Mouse (Mus musculus) adipocyte (in vitro differentiated cells): ENCODE data around the gene C2cd5.
"Not testable (repeated sequence)": the region's sequence is repeated elsewhere in the genome, so short reads cannot be mapped to it uniquely, and the experiment has no call there.

Source experiments
- DNase-seq: peaks from one replicate; pipeline ENCODE4 v3.0.0-alpha.2; 2016; ENCODE audit warnings: low spot score

The C2cd5 gene

DNA sequence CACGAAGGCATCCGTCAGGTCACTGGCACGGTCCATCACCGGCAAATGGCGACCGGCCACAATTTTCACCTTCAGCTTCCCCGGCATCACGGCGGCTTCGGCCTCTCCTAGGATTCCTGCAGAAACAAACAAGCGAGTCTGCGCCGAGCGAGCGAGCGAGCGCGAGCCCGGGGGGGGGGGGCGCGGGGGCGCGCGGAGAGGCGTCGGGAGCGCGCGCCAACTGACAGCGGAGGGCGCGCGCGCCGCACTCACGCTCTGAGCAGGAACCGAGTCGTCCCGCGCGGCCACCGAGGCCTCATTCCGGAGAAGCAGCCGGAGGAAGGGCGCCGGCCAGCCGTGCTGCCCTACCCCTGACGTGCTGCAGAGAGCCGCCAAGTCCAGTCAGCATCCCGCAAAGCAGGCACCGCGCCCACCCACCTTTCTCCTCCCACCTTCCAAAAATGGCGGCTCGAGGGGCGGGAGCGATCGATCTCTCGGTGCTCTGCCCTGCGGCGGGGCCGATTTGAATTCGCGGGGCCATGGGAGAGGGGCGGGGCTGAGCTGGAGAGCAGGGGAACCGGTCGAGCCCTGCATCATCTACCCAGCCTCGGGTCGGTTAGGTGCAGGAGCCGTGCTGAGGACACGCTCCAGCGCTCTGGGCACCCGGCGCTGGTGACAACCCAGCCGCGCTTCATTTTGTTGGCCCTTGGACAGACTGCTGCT lies at the start of gene C2cd5:
Gene C2cd5, minus strand, starts transcription at position 461 of the 702 bp plus-strand sequence.
- DNase-seq: peak; percentile 97

GRCm38 (mm10) chr6:143148868-143149267 lies 48.9 kb upstream of the C2cd5 start:
- no peak for DNase-seq

DNA sequence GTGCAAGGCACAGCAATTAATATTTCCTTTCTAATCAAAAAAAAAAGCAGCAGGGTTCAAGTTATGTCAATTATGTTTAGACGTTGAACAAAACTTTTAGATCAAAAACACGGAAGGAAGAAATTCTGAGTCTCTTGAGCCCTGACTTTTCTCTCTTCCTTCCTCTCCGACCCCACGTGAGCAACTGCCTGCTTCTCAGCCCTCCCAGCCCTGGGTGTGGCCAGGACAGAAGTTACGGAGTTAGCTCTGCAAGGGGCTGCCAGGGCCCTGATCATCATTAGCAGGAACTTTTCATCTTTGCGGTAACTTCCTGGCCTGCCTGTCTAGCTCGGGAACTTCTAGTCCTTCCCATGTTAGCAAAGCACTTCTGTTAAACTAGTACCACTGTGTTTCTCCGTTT lies 46.8 kb upstream of the C2cd5 start:
- DNase-seq: no peak

GRCm38 (mm10) chr6:143145051-143145450 lies 45.1 kb upstream of the C2cd5 start:
- no peak for DNase-seq

- no peak for DNase-seq
These were observed 44.6 kb upstream of the C2cd5 start for GRCm38 (mm10) chr6:143144556-143144955.

DNA sequence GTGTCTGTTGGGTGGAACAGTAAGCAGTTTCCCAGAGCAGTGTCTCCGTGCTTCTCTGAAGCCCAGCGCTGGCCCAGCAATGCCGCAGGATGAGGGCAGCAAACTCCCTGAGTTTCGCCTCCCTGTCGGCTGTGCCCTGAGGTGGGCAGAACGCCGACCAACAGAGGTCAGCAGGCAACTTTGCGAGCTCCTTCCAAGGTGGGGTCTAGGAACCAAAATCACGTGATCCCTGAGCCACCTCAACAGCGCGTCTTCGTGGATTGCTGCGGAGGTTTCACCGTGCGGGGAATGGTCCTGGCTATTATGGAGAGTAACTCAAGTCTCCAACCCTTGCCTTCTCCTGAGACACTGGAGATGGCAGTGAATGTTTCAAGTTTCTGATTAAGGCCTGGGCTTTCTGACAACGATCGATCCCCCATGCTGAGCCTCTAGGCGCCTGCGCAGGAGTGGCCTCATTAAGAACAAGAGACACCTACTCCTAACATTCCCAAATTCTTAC lies 43.9 kb upstream of the C2cd5 start:
- no peak for DNase-seq

DNA sequence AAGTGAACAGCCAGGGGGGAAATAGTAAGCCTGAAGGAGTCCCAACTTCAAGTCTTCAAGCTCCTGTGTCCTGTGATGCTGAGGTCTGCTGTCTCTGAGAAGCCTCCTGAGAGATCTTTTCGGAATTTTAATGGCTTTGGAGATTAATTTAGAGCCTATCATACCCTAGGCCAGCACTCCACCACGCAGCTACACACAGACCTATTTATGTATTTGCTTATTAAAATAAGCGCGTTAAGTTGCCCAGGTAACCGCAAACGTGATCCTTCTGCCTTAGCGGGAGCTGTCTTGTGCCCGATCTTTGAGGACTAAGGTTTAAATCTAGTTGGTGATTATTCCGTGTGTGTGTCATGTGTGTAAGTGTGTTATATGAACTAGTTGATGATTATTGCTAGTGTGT lies 43.4 kb upstream of the C2cd5 start:
- no peak for DNase-seq

DNA sequence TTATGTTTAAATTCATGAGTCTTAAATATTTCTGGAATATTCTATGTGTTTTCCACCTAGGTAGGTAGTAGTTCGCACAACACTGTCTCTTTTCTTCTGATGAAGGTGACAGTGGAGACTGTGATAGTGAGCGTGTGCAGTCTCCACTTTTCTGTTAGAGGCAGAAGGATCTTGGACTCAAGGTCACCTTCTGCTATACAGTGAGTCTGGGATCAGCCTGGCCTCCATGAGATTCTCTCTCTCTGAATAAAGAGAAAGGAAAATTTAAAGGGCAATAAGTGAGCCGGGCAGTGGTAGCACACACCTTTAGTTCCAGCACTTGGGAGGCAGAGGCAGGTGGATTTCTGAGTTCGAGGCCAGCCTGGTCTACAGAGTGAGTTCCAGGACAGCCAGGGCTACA lies 42.9 kb upstream of the C2cd5 start:
- no peak for DNase-seq

- not testable (repeated sequence) for DNase-seq
These were observed 42.0 kb upstream of the C2cd5 start for GRCm38 (mm10) chr6:143141624-143142592.

DNA sequence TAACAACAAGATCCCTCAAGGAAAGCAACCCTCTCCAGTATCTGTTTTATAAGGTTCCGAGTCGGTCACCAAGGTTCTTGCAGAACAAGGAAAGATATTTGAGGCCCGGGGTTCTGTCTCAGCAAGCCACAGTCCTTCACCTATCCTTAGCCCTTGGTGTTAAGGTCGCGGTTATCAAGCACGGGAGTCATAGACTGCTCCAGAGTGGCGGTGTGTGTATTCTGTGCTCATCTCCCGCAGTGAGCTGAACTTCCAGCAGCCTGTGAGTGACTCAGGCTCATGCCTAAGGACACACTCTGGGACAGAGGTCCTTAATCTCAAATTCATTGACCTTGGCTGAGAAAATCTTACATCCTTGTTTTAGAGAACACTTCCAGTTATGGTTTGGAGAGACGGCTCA lies 40.9 kb upstream of the C2cd5 start:
- DNase-seq: no peak

DNA sequence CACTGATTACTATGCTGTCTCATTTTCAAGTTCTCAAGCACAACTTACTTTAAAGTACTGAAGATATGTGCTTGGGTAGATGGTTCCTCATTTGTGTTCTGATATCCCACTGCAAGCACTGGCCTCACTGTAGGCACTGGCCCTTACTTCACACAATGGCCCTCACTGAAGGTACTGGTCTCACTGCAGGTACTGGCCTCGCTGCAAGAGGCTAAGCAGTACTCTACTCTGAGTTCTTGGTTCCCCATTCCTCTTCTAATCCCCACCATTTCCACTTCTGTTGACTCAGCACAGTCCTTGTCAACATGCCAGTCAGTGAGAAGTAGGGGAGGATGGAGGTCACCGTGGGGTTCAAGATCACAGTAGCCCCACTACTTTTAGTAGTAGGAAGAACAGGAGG lies 39.5 kb upstream of the C2cd5 start:
- no peak for DNase-seq

- DNase-seq: no peak
These were observed 37.4 kb upstream of the C2cd5 start for GRCm38 (mm10) chr6:143137341-143137740.

GRCm38 (mm10) chr6:143136688-143137087 lies 36.7 kb upstream of the C2cd5 start:
- DNase-seq: no peak

DNA sequence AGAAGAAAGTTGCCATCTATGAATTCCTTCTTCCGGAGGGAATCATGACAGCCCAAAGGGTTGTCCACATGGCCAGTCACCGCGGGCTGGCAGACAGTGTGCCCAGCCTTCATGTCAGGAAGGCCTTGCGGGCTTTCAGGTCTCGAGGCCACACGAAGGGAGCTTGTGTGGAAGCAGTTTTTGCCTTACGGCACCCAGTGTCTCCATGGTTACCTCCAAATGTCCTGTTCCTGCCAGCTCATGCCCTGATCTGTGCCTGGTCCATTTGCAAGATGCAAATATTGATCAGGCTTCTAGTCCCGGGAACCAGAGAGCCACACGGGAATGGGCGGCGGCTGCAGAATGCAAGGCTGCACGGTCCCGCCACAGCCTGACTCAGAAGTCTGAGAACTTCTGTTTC lies 35.2 kb upstream of the C2cd5 start:
- no peak for DNase-seq

- no peak for DNase-seq
These were observed 33.2 kb upstream of the C2cd5 start for GRCm38 (mm10) chr6:143133150-143133549.

GRCm38 (mm10) chr6:143131895-143132652 lies 32.1 kb upstream of the C2cd5 start:
- DNase-seq: peak; percentile 39

DNA sequence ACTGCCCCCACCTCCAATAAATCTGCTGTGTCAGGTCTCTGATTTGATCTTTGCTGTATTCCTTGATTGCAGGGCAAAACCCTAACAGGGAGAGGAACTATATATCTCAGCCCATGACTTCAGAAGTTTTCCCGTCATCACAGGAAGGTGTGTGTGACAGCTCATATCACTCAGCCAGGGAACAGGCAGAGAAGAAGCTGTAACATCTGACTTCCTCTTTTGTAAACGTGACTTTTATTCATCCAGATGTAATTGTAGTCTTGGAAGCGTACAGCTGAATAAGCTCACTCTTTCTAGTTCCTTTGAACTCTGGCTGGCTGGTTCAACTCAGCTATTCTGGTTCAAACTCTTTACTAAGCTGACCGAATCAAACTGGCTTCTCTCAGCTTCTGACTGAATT lies 30.5 kb upstream of the C2cd5 start:
- DNase-seq: no peak

- no peak for DNase-seq
These were observed 30.0 kb upstream of the C2cd5 start for GRCm38 (mm10) chr6:143129952-143130351.

- DNase-seq: no peak
These were observed 29.5 kb upstream of the C2cd5 start for GRCm38 (mm10) chr6:143129466-143129865.

DNA sequence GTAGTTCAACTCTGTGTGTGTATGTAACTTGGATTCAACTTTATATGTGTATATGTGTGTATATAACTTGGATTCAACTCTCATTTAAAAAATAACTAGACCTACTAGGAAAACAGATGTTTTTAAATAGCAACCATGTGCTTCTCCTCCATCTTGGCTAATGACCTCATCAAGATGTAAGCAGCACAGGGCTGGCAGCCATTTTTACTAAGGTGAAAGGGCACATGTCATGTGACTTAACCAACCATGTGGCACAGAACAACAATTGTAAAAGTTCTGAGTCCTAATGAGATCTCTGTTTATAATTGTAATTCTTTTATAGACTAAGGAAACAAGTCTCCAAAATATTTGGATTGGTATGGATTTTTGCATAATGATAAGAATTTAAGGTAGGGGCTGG lies 25.8 kb upstream of the C2cd5 start:
- DNase-seq: peak; percentile 44

- no peak for DNase-seq
These were observed 19.4 kb upstream of the C2cd5 start for GRCm38 (mm10) chr6:143119325-143119724.

GRCm38 (mm10) chr6:143116779-143117178 lies 16.8 kb upstream of the C2cd5 start:
- DNase-seq: no peak
